Mouse (Mus musculus): ENCODE measurements around the gene Entpd3.

DNA sequence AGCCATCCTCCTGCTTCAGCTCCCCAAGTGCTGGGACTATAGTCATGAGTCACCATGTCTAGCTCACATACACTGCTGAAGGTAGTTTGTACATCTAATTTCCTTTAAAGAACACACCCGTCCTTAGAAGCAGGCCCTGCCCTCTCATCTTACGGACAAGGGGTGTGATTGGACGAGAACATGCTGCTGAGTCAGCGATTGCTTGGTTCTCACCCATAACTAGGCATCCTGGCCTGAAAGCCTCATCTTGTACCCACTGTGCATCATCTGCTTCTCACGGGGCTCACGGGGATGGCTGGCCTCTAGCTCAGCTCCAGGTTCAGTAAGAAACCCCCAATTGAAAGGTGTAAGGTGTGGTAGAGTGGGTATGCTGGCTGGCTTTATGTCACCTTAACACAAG lies 74.4 kb downstream of the Entpd3 start:
- no peak for TF ChIP-seq CTCF (IDR thresholded peaks at IDR 0.05; ENCODE audit: low read depth)
- TF ChIP-seq EP300 (optimal IDR thresholded peaks at IDR 0.05): no peak
